Mouse (Mus musculus) megakaryocyte, embryonic 14.5 days (primary cell): Measurements from ENCODE around the gene Gm9837.

Experiments
- FLI1 ChIP-seq: IDR thresholded peaks from 2 replicates; pipeline ENCODE4 v1.6.1; 2012; ENCODE audit warnings: low read length, inconsistent platforms, mixed read lengths
- GATA1 ChIP-seq: IDR thresholded peaks from 3 replicates; pipeline ENCODE4 v1.6.1; 2012; ENCODE audit warnings: mixed read lengths, low read length, inconsistent platforms, borderline replicate concordance

- no peak for TF ChIP-seq GATA1
- no peak for TF ChIP-seq FLI1
Measured at GRCm38 (mm10) chr11:53508591-53508990, 38.3 kb upstream of the Gm9837 start.
